Mouse (Mus musculus) limb, embryonic 11.5 days (tissue): ENCODE results near the gene Ints5. TPM values are rescaled to one million over a fixed set of nuclear protein-coding genes. Genes with fewer than 3 reads are reported as not detected.

Experiments used
- microRNA-seq: library from miRNA; unstranded; fragments of <30 nt; microRNA quantifications from one replicate; pipeline ENCODE4, GENCODE M21; 2016
- polyA plus RNA-seq: library from polyadenylated mRNA; unstranded; fragments of >200 nt; fragmentation: Nextera tagmentation; extraction: Ambion mirVana; gene quantifications from 2 replicates; pipeline ENCODE4 v1.2.1, GENCODE M21; 2014

Gene Ints5
- polyA plus RNA-seq, 1 experiment from 2014 or later = 39.2 TPM

Small RNA genes lying within 50 kb of the gene (microRNA-seq; reads per million reads assigned to microRNA genes)
- 0.92 reads per million for gene Mir5136

Other genes starting within 250 kb of the Ints5 start
- 0.15 and 0.27 TPM in 2 replicates for gene Chrm1, start 229.2 kb upstream of the Ints5 start, polyA plus RNA-seq
- 108 and 114 TPM in 2 replicates for gene Slc3a2, start 169.6 kb upstream of the Ints5 start, polyA plus RNA-seq
- 92.9 and 100 TPM in 2 replicates for gene Wdr74, start 157.2 kb upstream of the Ints5 start, polyA plus RNA-seq
- gene 1700092M07Rik, start 152.3 kb upstream of the Ints5 start, polyA plus RNA-seq = 0.99 and 1.8 TPM in 2 replicates
- gene Stx5a, start 151.6 kb upstream of the Ints5 start, polyA plus RNA-seq = 125 and 127 TPM in 2 replicates
- gene Nxf1, start 135.9 kb upstream of the Ints5 start, polyA plus RNA-seq = 228 and 247 TPM in 2 replicates
- gene Tmem223, start 122.0 kb upstream of the Ints5 start, polyA plus RNA-seq = 183 and 204 TPM in 2 replicates
- 49.1 and 51.3 TPM in 2 replicates for gene Tmem179b, start 118.5 kb upstream of the Ints5 start, polyA plus RNA-seq
- 22.5 and 23.0 TPM in 2 replicates for gene Taf6l, start 106.6 kb upstream of the Ints5 start, polyA plus RNA-seq
- gene Polr2g, start 94.4 kb upstream of the Ints5 start, polyA plus RNA-seq = 197 and 206 TPM in 2 replicates
- gene Zbtb3, start 90.5 kb upstream of the Ints5 start, polyA plus RNA-seq = 4.8 and 5.0 TPM in 2 replicates
- 63.3 and 67.1 TPM in 2 replicates for gene Ttc9c, start 73.7 kb upstream of the Ints5 start, polyA plus RNA-seq
- 6.9 and 8.0 TPM in 2 replicates for gene Hnrnpul2, start 73.0 kb upstream of the Ints5 start, polyA plus RNA-seq
- gene AC129217.1, start 63.2 kb upstream of the Ints5 start, polyA plus RNA-seq = not detected in 2 replicates
- gene Bscl2, start 55.5 kb upstream of the Ints5 start, polyA plus RNA-seq = 34.1 and 35.0 TPM in 2 replicates
- 9.1 and 9.6 TPM in 2 replicates for gene Gng3, start 53.8 kb upstream of the Ints5 start, polyA plus RNA-seq
- gene Lrrn4cl, start 42.2 kb upstream of the Ints5 start, polyA plus RNA-seq = 0.12 and 0.47 TPM in 2 replicates
- gene Ubxn1, start 21.5 kb upstream of the Ints5 start, polyA plus RNA-seq = 186 and 196 TPM in 2 replicates
- 53.5 and 60.2 TPM in 2 replicates for gene Uqcc3, start 12.1 kb upstream of the Ints5 start, polyA plus RNA-seq
- gene Lbhd1, start 9.3 kb upstream of the Ints5 start, polyA plus RNA-seq = 110 and 128 TPM in 2 replicates
- gene Gm49403, start 9.1 kb upstream of the Ints5 start, polyA plus RNA-seq = not detected in 2 replicates
- 127 and 132 TPM in 2 replicates for gene 1810009A15Rik, start 4.2 kb upstream of the Ints5 start, polyA plus RNA-seq
- 0.24 TPM in 1 of 2 replicates, not detected in the other for gene Gm49416, start 4.1 kb upstream of the Ints5 start, polyA plus RNA-seq
- gene Ganab, start 5.1 kb downstream of the Ints5 start, polyA plus RNA-seq = 111 and 122 TPM in 2 replicates
- gene B3gat3, start 27.4 kb downstream of the Ints5 start, polyA plus RNA-seq = 33.1 and 37.2 TPM in 2 replicates
- gene Rom1, start 36.4 kb downstream of the Ints5 start, polyA plus RNA-seq = 1.1 and 1.4 TPM in 2 replicates
- gene Eml3, start 36.5 kb downstream of the Ints5 start, polyA plus RNA-seq = 17.9 and 18.0 TPM in 2 replicates
- gene Mta2, start 48.9 kb downstream of the Ints5 start, polyA plus RNA-seq = 58.5 and 62.0 TPM in 2 replicates
- gene Tut1, start 60.8 kb downstream of the Ints5 start, polyA plus RNA-seq = 33.2 and 35.2 TPM in 2 replicates
- 567 and 588 TPM in 2 replicates for gene Eef1g, start 74.0 kb downstream of the Ints5 start, polyA plus RNA-seq
- 7.7 and 8.9 TPM in 2 replicates for gene Ahnak, start 96.3 kb downstream of the Ints5 start, polyA plus RNA-seq
- gene Scgb1a1, start 195.0 kb downstream of the Ints5 start, polyA plus RNA-seq = not detected in 2 replicates
- 19.7 and 22.8 TPM in 2 replicates for gene Asrgl1, start 242.6 kb downstream of the Ints5 start, polyA plus RNA-seq